Mouse (Mus musculus): Measurements from ENCODE around the gene Oat. TPM values are rescaled to one million over a fixed set of nuclear protein-coding genes. Genes with fewer than 3 reads are reported as not detected.

Oat gene
- polyA plus RNA-seq, 1 experiment from 2014 or later: 214 TPM

- no peak for ATAC-seq (ENCODE audit: low FRiP score, low read depth)
- H3K27me3 ChIP-seq: peaks cover 45% of the 10 kb centered on the region
- peaks cover 13% of the 10 kb centered on the region for H3K4me1 ChIP-seq
- WGBS: 85% methylated on average over 4 of the region's 4 CpGs
- no peaks in the 10 kb centered on the region for H3K9me3 ChIP-seq
- H3K36me3 ChIP-seq: no peaks in the 10 kb centered on the region
- H3K27ac ChIP-seq: no peak overlapping the region
- no peak overlapping the region for H3K4me3 ChIP-seq
- no peak overlapping the region for H3K9ac ChIP-seq
- H3K4me2 ChIP-seq (replicated peaks): no peak overlapping the region
Observed at GRCm38 (mm10) chr7:132604720-132605119, 28.5 kb upstream of the Oat start.

GRCm38 (mm10) chr7:132600926-132601325 lies 24.7 kb upstream of the Oat start:
- peaks cover 36% of the 10 kb centered on the region for H3K4me1 ChIP-seq
- 19% methylated on average over 8 of the region's 8 CpGs for WGBS
- no peak for ATAC-seq (ENCODE audit: low FRiP score, low read depth)

GRCm38 (mm10) chr7:132600026-132600425 lies 23.8 kb upstream of the Oat start:
- WGBS: 4% methylated on average over 9 of the region's 9 CpGs
- peak overlapping the region; percentile 63; the same call in 1 of the 2 replicates for H3K9ac ChIP-seq

More at GRCm38 (mm10) chr7:132600926-132601325, 24.7 kb upstream of the Oat start:
- Histone ChIP-seq H3K9ac (no peak overlapping the region), H3K27me3 (peaks cover 83% of the 10 kb centered on the region), H3K4me3 (no peak overlapping the region), H3K27ac (no peak overlapping the region), H3K4me2 (replicated peaks) (no peak overlapping the region), H3K9me3 (no peaks in the 10 kb centered on the region), H3K36me3 (no peaks in the 10 kb centered on the region)

GRCm38 (mm10) chr7:132599071-132599975 lies 23.1 kb upstream of the Oat start, which contains the start of gene Nkx1-2:
Gene Nkx1-2 (minus strand): TSS chr7:132599637.
- Histone ChIP-seq H3K27me3 (peaks cover 88% of the 10 kb centered on the region), H3K4me3 (peak within 1 kb of the TSS; percentile 54), H3K9me3 (no peaks in the 10 kb centered on the region), H3K27ac (no peak within 1 kb of the TSS), H3K4me1 (peaks cover 36% of the 10 kb centered on the region), H3K36me3 (no peaks in the 10 kb centered on the region), H3K9ac (peak within 1 kb of the TSS; percentile 63), H3K4me2 (replicated peaks) (peak within 1 kb of the TSS; percentile 83)
- WGBS: 1% methylated on average over 51 of the region's 52 CpGs
- ATAC-seq (ENCODE audit: low FRiP score, low read depth): 0 out of 2 replicates have a peak, but pooled peaks have one; percentile 16

More at GRCm38 (mm10) chr7:132600026-132600425, 23.8 kb upstream of the Oat start:
- peaks cover 36% of the 10 kb centered on the region for H3K4me1 ChIP-seq
- H3K36me3 ChIP-seq: no peaks in the 10 kb centered on the region
- H3K9me3 ChIP-seq: no peaks in the 10 kb centered on the region
- H3K27me3 ChIP-seq: peaks cover 92% of the 10 kb centered on the region
- H3K4me3 ChIP-seq: peak overlapping the region; percentile 45
- no peak overlapping the region for H3K27ac ChIP-seq
- ATAC-seq (ENCODE audit: low FRiP score, low read depth): no peak
- H3K4me2 ChIP-seq (replicated peaks): peak overlapping the region; percentile 83

- H3K9me3 ChIP-seq: no peaks in the 10 kb centered on the region
- H3K36me3 ChIP-seq: no peaks in the 10 kb centered on the region
- H3K27me3 ChIP-seq: peaks cover 81% of the 10 kb centered on the region
- H3K4me2 ChIP-seq (replicated peaks): peak overlapping the region; percentile 93
- H3K4me1 ChIP-seq: peaks cover 36% of the 10 kb centered on the region
- WGBS: under 1% methylated on average over 52 of the region's 60 CpGs
- no peak for ATAC-seq (ENCODE audit: low FRiP score, low read depth)
- H3K9ac ChIP-seq: peak overlapping the region; percentile 62
- H3K4me3 ChIP-seq: peak overlapping the region; percentile 54
- no peak overlapping the region for H3K27ac ChIP-seq
Observed at GRCm38 (mm10) chr7:132597251-132598041, 21.2 kb upstream of the Oat start.

GRCm38 (mm10) chr7:132596557-132597250 lies 20.5 kb upstream of the Oat start:
- Histone ChIP-seq H3K27me3 (peaks cover 73% of the 10 kb centered on the region), H3K27ac (no peak overlapping the region), H3K9ac (peak overlapping the region; percentile 62; the same call in 1 of the 2 replicates), H3K4me3 (peak overlapping the region; percentile 54), H3K4me2 (replicated peaks) (peak overlapping the region; percentile 93), H3K4me1 (peaks cover 36% of the 10 kb centered on the region), H3K36me3 (no peaks in the 10 kb centered on the region), H3K9me3 (no peaks in the 10 kb centered on the region)
- no peak for ATAC-seq (ENCODE audit: low FRiP score, low read depth)
- WGBS: 11% methylated on average over 26 of the region's 26 CpGs

- no peak overlapping the region for H3K4me2 ChIP-seq (replicated peaks)
- H3K36me3 ChIP-seq: no peaks in the 10 kb centered on the region
- no peaks in the 10 kb centered on the region for H3K9me3 ChIP-seq
- ATAC-seq (ENCODE audit: low FRiP score, low read depth): no peak
- no peak overlapping the region for H3K9ac ChIP-seq
- H3K27me3 ChIP-seq: peaks cover 64% of the 10 kb centered on the region
- no peak overlapping the region for H3K4me3 ChIP-seq
- H3K27ac ChIP-seq: no peak overlapping the region
- whole genome bisulfite sequencing: 89% methylated on average over 3 of the region's 3 CpGs
- H3K4me1 ChIP-seq: peaks cover 33% of the 10 kb centered on the region
Observed at GRCm38 (mm10) chr7:132595787-132596186, 19.6 kb upstream of the Oat start.

- Histone ChIP-seq H3K27me3 (peaks cover 49% of the 10 kb centered on the region), H3K4me2 (replicated peaks) (no peak overlapping the region), H3K9ac (no peak overlapping the region), H3K4me1 (peaks cover 19% of the 10 kb centered on the region), H3K4me3 (no peak overlapping the region), H3K27ac (no peak overlapping the region), H3K9me3 (no peaks in the 10 kb centered on the region), H3K36me3 (no peaks in the 10 kb centered on the region)
- ATAC-seq (ENCODE audit: low FRiP score, low read depth): no peak
- WGBS: 78% methylated on average over 2 of the region's 2 CpGs
Observed at GRCm38 (mm10) chr7:132594325-132594724, 18.1 kb upstream of the Oat start.

- Histone ChIP-seq H3K4me2 (replicated peaks) (no peak overlapping the region), H3K9me3 (no peaks in the 10 kb centered on the region), H3K36me3 (no peaks in the 10 kb centered on the region), H3K27ac (no peak overlapping the region), H3K4me3 (no peak overlapping the region), H3K4me1 (peaks cover 14% of the 10 kb centered on the region), H3K9ac (no peak overlapping the region), H3K27me3 (peaks cover 44% of the 10 kb centered on the region)
- WGBS: 54% methylated on average over 2 of the region's 2 CpGs
- no peak for ATAC-seq (ENCODE audit: low FRiP score, low read depth)
Observed at GRCm38 (mm10) chr7:132593762-132594161, 17.6 kb upstream of the Oat start.

GRCm38 (mm10) chr7:132589610-132590009 lies 13.4 kb upstream of the Oat start:
- Histone ChIP-seq H3K9me3 (no peaks in the 10 kb centered on the region), H3K9ac (no peak overlapping the region), H3K27me3 (0 out of 2 replicates have a peak, but pooled peaks cover 3% of the 10 kb centered on the region), H3K36me3 (no peaks in the 10 kb centered on the region), H3K4me3 (no peak overlapping the region), H3K4me1 (no peaks in the 10 kb centered on the region), H3K27ac (no peak overlapping the region), H3K4me2 (replicated peaks) (no peak overlapping the region)
- no peak for ATAC-seq (ENCODE audit: low FRiP score, low read depth)
- 64% methylated on average over 5 of the region's 5 CpGs for WGBS

GRCm38 (mm10) chr7:132587167-132587566 lies 11.0 kb upstream of the Oat start:
- Histone ChIP-seq H3K4me3 (no peak overlapping the region), H3K4me2 (replicated peaks) (no peak overlapping the region), H3K4me1 (no peaks in the 10 kb centered on the region), H3K9me3 (no peaks in the 10 kb centered on the region), H3K9ac (no peak overlapping the region), H3K36me3 (no peaks in the 10 kb centered on the region), H3K27me3 (no peaks in the 10 kb centered on the region), H3K27ac (no peak overlapping the region)
- no peak for ATAC-seq (ENCODE audit: low FRiP score, low read depth)
- WGBS: 65% methylated on average over 5 of the region's 5 CpGs
